Mouse (Mus musculus) embryonic stem cell, embryonic (primary cell): Measurements from ENCODE around the gene Tfrc.

ENCODE experiments used
- CTCF ChIA-PET, 4 experiments: fragments of 300-600 bp in 2 of 4; fragments of 350-600 bp in 2 of 4; sonication (Branson Sonifier 250); formaldehyde crosslinking; loops; one replicate each; lab custom pipeline; 2022; ENCODE audit warnings: inconsistent platforms in 2 of 4; lab: Charles Lee
- POLR2A ChIA-PET, 4 experiments: fragments of 300-600 bp in 2 of 4; fragments of 350-600 bp in 2 of 4; sonication (Branson Sonifier 250); formaldehyde crosslinking; loops; one replicate each; lab custom pipeline; 2022; ENCODE audit warnings: antibody characterized with exemption in 4 of 4, inconsistent platforms in 1 of 4; lab: Charles Lee

The Tfrc gene

DNA sequence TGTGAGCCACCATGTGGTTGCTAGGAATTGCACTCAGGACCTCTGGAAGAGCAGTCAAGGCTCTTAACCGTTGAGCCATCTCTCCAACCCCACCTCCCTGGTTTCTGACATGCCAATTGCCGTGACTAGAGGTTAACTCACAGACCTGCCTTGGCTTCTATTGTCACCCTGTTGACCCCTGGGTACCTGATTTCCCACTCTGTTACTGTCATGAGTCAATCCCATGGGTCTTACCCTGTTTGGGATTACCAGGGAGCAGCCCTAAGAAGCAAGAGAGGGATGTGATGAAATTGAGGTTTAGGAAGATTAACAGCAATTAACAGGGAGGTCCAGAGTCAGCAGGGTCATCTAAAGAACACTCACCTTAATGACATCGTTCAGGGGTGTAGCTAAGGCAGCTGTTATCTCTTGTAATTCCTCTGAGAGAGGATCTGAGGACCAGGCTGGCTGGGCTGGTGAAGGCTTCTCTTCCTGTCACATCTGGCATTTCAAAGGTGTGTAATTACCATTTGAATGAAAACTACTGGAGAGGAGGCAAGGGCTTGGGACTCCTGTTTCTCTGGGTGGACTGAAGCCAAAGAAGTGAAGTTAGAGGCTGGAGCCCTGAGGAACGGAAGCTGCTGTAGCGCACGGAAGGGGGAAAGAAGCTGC, 28.3 kb downstream of the Tfrc start:
- CTCF ChIA-PET: interaction anchor here (0.6 to 3.2 kb wide), 22 partner anchors 12 to 137 kb away, joined by 3 to 56 read pairs (median 6); no protein-coding TSS in a partner anchor
- POLR2A ChIA-PET: interaction anchor here in 3 of 4 experiments (0.7 to 10.9 kb wide), 28 partner anchors 10 to 129 kb away, joined by 3 to 169 read pairs (median 6); partner anchors contain the start of gene Tfrc (in 3 of the 3)

DNA sequence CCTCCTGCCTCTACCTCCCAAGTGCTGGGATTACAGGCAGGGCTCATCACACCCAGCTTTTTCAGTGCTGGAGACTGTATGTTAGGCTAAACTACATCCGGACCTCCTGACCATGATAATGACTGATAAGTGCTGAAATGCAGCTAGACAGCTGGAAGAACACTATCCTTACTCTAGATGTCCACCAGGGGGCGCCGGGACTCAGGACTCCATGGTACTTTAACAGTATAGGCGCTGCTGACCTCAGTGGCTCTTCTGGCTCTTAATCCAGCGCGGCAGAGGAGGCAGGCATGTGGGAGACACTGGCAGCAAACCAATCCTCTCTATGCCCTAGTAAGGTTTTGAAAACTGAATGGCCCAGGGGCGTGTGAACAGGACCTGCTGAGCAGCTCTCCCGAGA, 29.8 kb downstream of the Tfrc start:
- CTCF ChIA-PET: interaction anchor here (0.6 to 3.2 kb wide), 43 partner anchors 9 to 695 kb away, joined by 3 to 56 read pairs (median 4); partner anchors contain the start of gene Pcyt1a (in 1 of the 4)

DNA sequence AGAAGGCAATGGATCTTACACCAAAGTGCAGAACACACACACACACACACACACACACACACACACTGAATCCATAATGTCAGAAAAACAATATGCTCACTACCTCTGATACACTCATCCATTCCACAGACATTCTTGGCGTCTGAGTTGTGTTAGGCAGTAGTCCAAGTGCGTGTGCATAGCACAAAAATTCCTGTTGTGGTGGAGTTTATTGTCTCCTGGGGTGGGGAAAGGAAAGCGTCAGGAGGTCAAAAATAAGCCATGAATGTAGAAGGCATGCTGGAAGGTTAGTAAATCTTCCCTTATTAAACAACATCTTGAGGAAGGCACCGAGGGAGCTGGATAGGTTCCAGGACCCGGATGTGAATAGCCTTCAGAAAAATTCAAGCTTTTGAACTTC, 31.4 kb downstream of the Tfrc start:
- ChIA-PET CTCF (no interaction called here), POLR2A (interaction anchor here in 3 of 4 experiments (0.8 to 7.3 kb wide), 4 partner anchors 11 to 122 kb away, joined by 3 to 161 read pairs (median 15); partner anchors contain the start of gene Tfrc (in 1 of the 3))

More for the DNA sequence above, 29.8 kb downstream of the Tfrc start:
- POLR2A ChIA-PET: interaction anchor here (0.9 to 10.9 kb wide), 33 partner anchors 9 to 131 kb away, joined by 3 to 169 read pairs (median 5); partner anchors contain the start of gene Tfrc (in 4 of the 4)

DNA sequence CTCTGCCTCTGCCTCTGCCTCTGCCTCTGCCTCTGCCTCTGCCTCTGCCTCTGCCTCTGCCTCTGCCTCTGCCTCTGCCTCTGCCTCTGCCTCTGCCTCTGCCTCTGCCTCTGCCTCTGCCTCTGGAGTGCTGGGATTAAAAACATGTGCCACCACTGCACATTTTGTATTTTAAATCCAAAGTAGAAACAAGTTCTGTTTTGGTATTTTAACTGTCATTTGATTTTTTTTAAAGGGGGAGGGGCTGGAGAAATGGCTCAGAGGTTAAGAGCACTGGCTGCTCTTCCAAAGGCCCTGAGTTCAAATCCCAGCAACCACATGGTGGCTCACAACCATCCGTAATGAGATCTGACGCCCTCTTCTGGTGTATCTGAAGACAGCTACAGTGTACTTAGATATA, 32.0 kb downstream of the Tfrc start:
- ChIA-PET POLR2A (interaction anchor here in 3 of 4 experiments (0.6 to 7.3 kb wide), 9 partner anchors 10 to 368 kb away, joined by 3 to 161 read pairs (median 7); partner anchors contain the start of gene Tfrc (in 2 of the 3)), CTCF (interaction anchor here in 2 of 4 experiments (1.0 to 4.0 kb wide), 6 partner anchors 15 to 141 kb away, joined by 3 to 22 read pairs (median 4); no protein-coding TSS in a partner anchor)

DNA sequence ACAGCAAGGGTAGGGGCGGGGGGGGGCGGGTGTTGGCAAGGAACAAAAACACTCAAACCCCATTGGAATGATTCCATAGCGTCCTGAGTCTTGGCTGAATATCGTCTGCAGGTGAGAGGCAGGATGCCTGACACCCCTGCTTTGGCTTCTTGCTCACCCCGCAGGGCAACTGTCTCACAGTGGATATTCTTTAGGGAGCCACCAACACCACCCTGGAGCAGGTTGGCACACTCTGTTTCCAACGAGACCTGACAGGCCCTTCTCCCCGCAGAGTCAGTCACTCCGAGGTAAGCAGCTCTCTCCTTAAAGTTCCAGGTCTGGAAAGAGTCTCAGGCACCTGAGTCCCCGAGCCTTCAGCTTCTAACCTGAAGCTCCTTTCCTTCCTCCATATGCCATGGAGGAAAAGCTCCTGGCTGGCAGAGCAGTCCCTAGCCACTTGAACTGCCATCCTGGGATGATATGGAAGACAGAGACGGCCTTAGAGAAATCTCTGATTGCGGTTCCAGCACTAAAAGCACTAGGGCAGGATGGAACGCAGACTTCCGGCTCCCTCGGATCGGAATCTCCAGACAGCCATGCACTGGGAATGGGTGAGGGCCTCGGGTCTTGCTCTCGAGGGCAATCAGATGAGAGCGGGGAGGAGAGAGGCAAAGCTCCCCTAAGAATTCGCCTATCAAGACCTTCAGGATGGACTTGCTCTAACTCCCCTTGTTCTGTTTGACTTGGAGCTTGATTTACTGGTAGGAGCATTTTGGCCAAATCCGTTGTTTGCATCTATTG, 32.9 kb downstream of the Tfrc start:
- ChIA-PET CTCF (interaction anchor here in 3 of 4 experiments (0.6 to 4.0 kb wide), 14 partner anchors 14 to 154 kb away, joined by 3 to 22 read pairs (median 4); partner anchors contain the start of gene Slc51a (in 1 of the 3)), POLR2A (interaction anchor here in 3 of 4 experiments (0.6 to 7.3 kb wide), 22 partner anchors 8 to 698 kb away, joined by 3 to 161 read pairs (median 4); partner anchors contain the start of gene Tfrc (in 3 of the 3))

DNA sequence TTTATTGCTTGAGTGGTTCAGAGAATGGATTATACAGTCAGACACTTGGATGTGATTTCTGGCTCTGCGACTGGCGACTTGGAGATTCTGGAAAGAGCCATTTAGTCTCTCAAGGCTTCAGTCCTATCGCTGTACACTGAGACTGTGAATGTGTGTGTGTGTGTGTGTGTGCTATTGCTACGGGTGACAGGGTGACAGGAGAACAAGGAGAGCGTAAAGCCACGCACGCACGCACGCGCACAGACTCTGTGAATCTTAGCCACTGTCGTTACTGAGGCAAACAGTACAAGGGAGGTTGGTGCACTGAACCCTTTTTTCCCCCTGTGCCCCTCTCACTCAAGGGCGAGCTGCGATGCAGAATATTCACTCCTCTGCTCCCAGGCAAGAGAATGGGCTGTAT, 33.6 kb downstream of the Tfrc start:
- ChIA-PET POLR2A (interaction anchor here in 3 of 4 experiments (0.6 to 7.3 kb wide), 18 partner anchors 8 to 698 kb away, joined by 3 to 161 read pairs (median 4); partner anchors contain the start of gene Tfrc (in 2 of the 3)), CTCF (interaction anchor here in 2 of 4 experiments (0.9 to 4.0 kb wide), 6 partner anchors 14 to 47 kb away, joined by 3 to 22 read pairs (median 6); no protein-coding TSS in a partner anchor)

DNA sequence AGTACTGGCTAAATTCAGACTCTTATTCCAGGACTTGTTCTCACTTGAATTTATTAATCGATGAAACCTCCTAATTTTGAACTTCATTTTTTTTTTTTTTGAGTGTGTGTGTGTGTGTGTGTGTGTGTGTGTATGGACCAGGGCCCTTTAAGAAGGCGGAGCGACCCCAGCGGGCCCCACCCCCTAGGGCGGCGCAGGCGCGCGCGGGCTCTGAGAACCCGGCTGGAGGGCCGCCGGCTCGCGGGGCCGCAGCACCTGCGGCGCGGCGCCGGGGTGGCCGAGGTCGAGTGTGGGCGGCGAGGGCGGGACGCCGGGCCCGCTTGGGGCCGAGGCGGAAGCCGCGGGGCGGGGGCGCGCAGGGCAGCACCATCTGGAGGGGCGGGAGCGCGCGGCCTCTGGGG, 34.9 kb downstream of the Tfrc start, which contains the start of gene Tnk2:
Gene Tnk2, plus strand, starts transcription at position 214 of the 401 bp plus-strand sequence.
- POLR2A ChIA-PET: interaction anchor here (0.6 to 7.3 kb wide), 21 partner anchors 10 to 679 kb away, joined by 3 to 161 read pairs (median 6); partner anchors contain the start of genes Tfrc (in 3 of the 4), Iqcg (in 2 of the 4), Rpl35a (in 2 of the 4) and Pcyt1a (in 1 of the 4)
- CTCF ChIA-PET: interaction anchor here (0.6 to 5.3 kb wide), 9 partner anchors 8 to 725 kb away, joined by 3 to 31 read pairs (median 4); no protein-coding TSS in a partner anchor

DNA sequence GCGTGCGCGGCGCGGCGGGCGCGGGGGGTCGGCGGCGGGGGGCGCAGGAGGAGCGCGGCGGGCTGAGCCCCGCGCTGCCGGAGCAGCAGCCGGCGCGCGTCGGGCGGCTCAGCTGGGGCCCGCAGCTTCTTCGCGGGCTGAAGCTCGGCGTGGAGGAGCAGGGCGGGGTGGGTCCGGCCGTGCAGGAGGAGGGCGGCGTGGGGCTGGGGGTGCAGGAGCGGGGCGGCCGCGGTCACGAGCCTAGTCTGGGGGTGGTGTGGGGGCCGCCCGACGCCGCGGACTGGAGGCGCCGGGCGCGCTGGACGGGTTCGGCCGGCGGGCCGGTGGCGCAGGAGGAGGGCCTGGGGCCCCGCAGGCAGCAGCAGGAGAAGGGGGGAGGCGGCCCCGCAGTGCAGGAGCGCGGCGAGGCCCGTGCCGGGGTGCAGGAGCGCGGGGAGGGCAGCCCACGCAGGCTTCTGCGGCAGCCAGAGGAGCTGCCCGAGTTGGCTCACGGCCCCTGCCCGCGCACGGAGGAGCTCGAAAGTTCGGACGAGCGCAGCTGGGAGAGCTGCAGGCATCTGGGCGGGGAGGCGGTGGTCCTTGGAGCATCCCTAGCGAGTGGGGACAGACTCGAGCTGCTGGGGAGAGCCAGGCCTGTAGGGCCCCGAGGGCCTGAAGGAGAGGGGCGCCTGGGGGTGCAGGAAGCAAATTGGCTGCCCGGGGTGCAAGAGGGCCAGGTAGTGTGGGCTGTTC, 35.5 kb downstream of the Tfrc start:
- ChIA-PET CTCF (interaction anchor here (0.5 to 5.3 kb wide), 12 partner anchors 12 to 340 kb away, joined by 3 to 31 read pairs (median 4); no protein-coding TSS in a partner anchor), POLR2A (interaction anchor here (0.5 to 7.3 kb wide), 33 partner anchors 9 to 1215 kb away, joined by 3 to 161 read pairs (median 4); partner anchors contain the start of genes Tfrc (in 3 of the 4), Iqcg (in 2 of the 4), Rpl35a (in 2 of the 4) and Pcyt1a (in 1 of the 4))

DNA sequence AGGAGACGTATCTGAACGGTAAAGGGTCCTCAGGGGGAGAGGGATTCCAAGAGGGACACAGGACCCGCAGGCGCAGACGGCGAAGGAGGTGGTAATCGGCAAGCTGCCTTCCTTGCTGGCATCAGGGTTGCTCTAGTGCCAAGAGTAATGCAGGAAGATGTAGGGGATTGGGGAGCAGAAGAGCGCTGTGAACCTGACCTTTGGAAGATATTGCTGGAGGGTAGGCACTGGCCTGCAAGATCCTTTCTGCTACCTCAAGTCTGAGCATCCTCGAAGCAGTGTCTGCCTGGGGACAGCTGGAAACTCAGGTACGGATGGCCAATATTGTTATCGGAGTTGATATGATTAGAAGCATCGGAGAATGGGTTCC, 36.1 kb downstream of the Tfrc start:
- ChIA-PET POLR2A (interaction anchor here (0.5 to 7.3 kb wide), 28 partner anchors 9 to 1215 kb away, joined by 3 to 161 read pairs (median 6); partner anchors contain the start of genes Tfrc (in 3 of the 4), Iqcg (in 1 of the 4) and Rpl35a (in 1 of the 4)), CTCF (interaction anchor here (0.5 to 5.3 kb wide), 12 partner anchors 11 to 341 kb away, joined by 3 to 31 read pairs (median 6); no protein-coding TSS in a partner anchor)

DNA sequence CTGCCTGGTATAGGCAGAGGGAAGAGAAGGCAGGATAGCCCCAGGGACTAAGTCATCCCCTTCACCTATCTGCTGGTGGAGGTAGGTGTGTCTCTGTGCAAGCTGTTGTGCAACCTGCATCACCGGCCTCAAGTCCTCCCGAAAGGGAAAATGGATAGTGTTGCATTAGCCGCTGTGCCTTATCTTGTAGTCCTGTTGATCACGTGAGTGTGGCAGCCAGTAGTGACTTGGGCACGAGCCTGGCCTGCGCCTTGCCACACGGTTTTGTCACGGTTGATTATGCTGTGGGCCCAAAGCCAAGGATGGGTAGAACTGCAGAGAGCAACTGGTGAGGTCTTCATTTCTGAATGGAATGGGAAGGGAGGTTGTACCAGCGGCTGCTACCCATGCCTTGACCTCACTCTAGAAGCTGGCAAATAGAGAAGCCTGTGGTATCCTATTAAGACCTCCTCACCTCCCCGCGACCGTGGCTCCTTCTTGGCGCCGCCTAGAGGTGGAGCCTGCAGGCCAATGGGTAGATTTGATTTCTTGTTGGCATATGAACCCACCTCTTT, 36.7 kb downstream of the Tfrc start:
- CTCF ChIA-PET: interaction anchor here (0.5 to 5.3 kb wide), 16 partner anchors 10 to 390 kb away, joined by 3 to 31 read pairs (median 5); no protein-coding TSS in a partner anchor

DNA sequence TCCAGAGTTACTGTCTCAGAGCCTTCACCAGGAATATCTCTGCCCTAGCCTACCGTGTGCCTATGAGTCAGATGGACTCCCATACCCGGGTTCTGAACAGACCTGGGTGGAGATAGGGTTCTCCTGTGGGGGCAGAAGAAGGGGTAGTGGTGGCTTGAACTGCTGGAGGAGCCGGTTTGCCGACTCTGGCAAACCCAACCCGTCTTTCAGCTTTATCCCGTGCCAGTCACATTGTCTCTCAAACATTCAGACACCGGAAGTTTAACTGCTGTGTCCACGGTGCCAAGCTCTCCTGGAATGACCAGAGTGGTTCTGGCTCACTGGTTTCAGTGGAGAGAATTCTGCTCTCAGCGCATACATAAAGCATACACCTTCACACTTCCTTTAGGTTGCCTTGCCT, 37.3 kb downstream of the Tfrc start:
- POLR2A ChIA-PET: interaction anchor here in 2 of 4 experiments (0.6 to 7.3 kb wide), 13 partner anchors 12 to 344 kb away, joined by 3 to 161 read pairs (median 4); partner anchors contain the start of gene Tfrc (in 1 of the 2)
- CTCF ChIA-PET: interaction anchor here (0.8 to 5.3 kb wide), 14 partner anchors 9 to 327 kb away, joined by 3 to 31 read pairs (median 4); no protein-coding TSS in a partner anchor

More for the DNA sequence above, 36.7 kb downstream of the Tfrc start:
- POLR2A ChIA-PET: interaction anchor here (0.6 to 7.3 kb wide), 20 partner anchors 11 to 343 kb away, joined by 3 to 161 read pairs (median 6); partner anchors contain the start of gene Tfrc (in 2 of the 4)

DNA sequence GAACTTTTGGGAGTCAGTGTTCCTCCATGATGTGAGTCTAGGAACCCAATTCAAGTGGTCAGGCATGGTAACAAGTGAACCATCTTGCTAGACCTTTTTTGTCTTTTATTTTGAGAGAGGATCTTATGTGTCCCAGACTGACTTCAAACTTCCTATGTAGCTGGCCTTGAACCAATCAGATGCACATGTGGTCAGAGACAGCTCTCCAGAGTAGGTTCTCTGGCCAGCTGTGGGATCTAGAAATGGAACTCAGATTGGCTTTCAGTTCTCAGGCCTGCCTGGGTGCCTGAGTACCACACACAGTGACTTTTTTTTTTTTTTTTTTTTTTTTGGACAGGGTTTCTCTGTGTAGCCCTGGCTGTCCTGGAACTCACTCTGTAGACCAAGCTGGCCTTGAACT, 39.0 kb downstream of the Tfrc start:
- ChIA-PET POLR2A (interaction anchor here in 3 of 4 experiments (0.5 to 6.0 kb wide), 13 partner anchors 10 to 536 kb away, joined by 3 to 59 read pairs (median 4); partner anchors contain the start of gene Tfrc (in 1 of the 3)), CTCF (interaction anchor here in 3 of 4 experiments (0.6 to 5.3 kb wide), 11 partner anchors 9 to 969 kb away, joined by 3 to 31 read pairs (median 5); no protein-coding TSS in a partner anchor)

DNA sequence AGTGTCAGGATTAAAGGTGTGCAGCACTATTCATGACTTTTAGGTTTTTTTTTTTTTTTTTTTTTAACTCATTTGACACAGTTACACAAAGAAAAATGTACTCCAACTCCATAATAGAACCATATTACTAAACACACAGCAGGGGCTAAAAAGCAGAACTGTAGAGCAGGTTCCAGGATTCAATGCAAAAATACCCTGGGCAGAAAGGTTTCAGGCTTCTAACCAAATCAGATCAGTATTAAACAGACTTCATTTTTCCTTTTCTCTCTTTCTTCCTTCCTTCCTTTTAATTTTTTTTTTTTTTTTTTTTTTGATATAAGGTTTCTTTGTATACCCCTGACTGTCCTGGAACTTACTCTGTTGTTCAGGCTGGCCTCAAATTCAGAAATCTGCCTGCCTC, 41.7 kb downstream of the Tfrc start:
- POLR2A ChIA-PET: interaction anchor here in 3 of 4 experiments (0.5 to 2.7 kb wide), 16 partner anchors 8 to 732 kb away, joined by 3 to 12 read pairs (median 4); partner anchors contain the start of genes Fyttd1 (in 1 of the 3), Iqcg (in 1 of the 3) and Rubcn (in 1 of the 3)
- CTCF ChIA-PET: interaction anchor here (0.6 to 2.2 kb wide), 17 partner anchors 9 to 621 kb away, joined by 3 to 11 read pairs (median 4); no protein-coding TSS in a partner anchor

DNA sequence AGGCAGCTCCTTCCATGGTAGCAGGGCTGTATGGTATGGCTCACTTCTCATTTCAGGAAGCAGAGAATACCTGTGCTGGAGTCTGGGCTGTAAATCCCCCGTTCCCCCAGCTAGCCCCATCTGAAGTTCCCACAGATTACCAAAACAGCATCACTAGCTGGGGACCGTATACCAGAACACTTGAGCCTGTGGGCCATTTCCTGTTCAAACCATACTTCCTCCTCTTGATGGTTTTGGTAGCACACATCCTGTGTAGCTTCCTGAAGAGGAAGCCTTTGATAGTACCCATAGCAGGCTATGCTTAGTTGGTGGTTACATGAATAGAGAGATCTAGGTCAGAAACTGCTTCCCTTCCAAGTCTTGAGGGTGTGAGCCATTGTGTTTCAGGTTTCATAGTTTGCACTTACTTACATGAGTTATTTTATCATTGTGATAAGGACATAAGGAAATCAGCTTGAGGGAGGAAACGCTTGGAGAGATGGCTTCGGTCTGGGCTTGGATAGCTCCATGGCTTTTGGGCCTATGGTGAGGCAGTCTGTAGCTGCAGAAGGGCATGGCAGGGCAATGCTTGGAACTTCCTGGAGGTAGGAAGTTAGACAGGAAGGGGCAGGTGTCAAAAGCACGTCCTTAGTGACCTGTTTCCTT, 42.4 kb downstream of the Tfrc start:
- ChIA-PET POLR2A (interaction anchor here in 3 of 4 experiments (0.7 to 2.6 kb wide), 16 partner anchors 9 to 733 kb away, joined by 3 to 10 read pairs (median 4); partner anchors contain the start of genes Fyttd1 (in 1 of the 3), Iqcg (in 1 of the 3), Rubcn (in 1 of the 3) and Tfrc (in 1 of the 3)), CTCF (interaction anchor here (0.5 to 2.2 kb wide), 15 partner anchors 8 to 621 kb away, joined by 3 to 9 read pairs (median 3); no protein-coding TSS in a partner anchor)
